Mouse (Mus musculus) thymus, adult 2 months (tissue): ENCODE results near the gene Pofut2.

ENCODE experiments used
- CTCF ChIP-seq: fragments of 200-500 bp; IDR thresholded peaks from 2 replicates; pipeline ENCODE4 v1.5.1; 2012; ENCODE audit warnings: mild to moderate bottlenecking, control low read depth, low read length, moderate library complexity, borderline replicate concordance; ENCODE audit not compliant: control insufficient read depth, poor library complexity, insufficient read depth; ENCODE audit errors: extremely low read depth
- POLR2A ChIP-seq: fragments of 200-500 bp; IDR thresholded peaks from 2 replicates; pipeline ENCODE4 v1.6.1; 2012; ENCODE audit warnings: mild to moderate bottlenecking, low read length, control low read depth, moderate library complexity; ENCODE audit not compliant: control insufficient read depth, poor library complexity, insufficient read depth; ENCODE audit errors: extremely low read depth

- TF ChIP-seq CTCF, result no peak
- no peak for TF ChIP-seq POLR2A
These were observed 18.3 kb upstream of the Pofut2 start for GRCm38 (mm10) chr10:77240764-77241163.
